Mouse (Mus musculus): ENCODE data around the gene Slc38a8.

Slc38a8 gene

DNA sequence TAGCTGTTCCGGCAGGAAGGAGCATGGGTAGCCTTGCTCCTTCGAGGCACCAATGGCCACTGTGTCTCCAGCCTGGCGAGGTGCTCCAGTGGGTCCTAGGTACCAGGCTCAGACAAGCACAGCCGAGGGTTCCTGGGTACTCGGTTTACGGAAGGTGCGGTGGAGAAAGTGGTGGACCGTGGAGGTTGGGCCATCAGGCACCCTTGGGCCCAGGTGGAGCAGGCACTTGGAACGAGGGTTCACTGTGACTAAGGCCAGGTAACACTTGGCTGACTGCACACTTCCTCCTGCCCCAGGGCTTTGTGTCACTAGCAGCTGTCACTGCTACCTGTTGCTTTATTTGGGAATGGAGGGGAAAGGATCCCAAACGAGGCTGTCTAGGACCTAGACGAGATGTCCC is 64.0 kb downstream of the Slc38a8 start:
- DNase-seq (ENCODE audit: low read depth), result no peak

DNA sequence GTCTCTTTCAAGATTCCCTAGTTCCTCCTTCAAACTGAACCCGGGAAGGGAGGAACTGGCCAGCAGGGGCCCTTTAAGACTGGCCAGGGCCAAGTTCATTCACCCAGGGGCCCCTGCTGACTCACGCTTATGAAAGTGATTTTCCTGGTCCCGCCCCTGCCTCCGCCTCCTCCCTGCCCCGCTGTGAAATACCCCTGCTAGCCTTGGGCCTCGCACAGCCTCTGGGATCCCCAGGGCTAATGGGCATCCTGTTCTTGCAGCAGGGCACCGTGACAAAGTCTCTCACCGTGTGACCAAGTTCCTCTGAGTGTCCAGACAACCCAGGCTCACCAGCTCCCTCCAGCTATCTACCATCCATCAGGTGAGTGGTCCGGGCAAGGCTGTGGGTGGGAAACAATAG is 64.6 kb downstream of the Slc38a8 start:
- DNase-seq (ENCODE audit: low read depth), result no peak

DNA sequence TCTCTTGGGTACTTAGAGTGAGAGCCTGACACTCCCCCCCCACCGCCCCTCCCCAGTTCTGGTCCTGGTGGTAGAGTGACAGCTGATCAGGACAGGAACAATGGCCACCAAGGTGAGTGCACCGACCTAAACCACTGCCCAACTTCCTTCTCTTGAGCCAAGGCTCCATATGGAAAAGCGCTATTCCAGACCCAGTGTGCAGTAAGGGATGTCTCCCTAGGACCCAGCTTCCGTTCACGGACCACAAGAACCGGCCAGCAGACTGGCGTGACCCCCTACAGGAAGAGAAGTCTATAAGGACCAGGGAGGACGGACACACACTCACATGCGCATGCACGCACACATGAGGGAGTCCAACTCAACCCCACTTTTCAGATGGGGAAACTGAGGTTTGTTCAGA is 65.2 kb downstream of the Slc38a8 start:
- DNase-seq (ENCODE audit: low read depth), result no peak

DNA sequence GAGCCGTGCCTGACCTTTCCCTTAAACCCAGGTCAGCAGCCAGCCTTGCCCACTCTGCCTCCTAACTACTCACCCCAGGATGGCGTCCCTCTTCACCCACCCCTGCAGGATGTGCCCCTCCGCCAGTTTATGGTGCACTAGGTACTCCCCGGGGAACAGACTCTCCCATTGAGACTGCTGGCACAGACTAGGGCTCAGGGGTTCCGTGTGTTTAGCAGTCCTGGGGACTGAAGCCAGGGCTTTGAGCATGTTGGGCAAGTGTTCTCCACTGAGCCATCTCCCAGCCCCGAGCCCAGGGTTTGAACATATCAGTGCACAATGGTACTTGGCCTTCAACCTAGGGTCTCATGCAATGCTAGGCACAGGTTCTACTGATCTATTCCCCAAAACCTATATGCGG is 66.0 kb downstream of the Slc38a8 start:
- no peak for DNase-seq (ENCODE audit: low read depth)

DNA sequence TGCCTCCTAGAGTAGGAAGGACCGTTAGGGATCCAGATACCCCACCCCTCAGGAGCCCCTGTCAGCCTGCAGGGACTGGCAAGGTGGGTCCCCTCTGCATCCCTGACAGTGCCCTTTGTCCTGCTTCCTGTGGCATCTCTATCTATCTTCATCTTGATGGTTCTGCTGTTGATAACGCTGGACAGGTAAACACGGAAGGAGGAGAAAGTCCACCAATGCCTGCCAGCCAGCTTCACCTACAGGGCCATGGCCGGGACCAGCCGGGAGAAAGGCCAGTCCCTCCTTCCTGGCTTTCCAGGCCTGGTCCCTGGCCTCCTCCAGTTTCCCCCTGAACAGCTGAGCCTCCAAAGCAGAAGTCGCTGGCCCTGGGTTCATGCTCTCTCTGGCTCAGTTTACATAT is 66.9 kb downstream of the Slc38a8 start:
- no peak for DNase-seq (ENCODE audit: low read depth)

DNA sequence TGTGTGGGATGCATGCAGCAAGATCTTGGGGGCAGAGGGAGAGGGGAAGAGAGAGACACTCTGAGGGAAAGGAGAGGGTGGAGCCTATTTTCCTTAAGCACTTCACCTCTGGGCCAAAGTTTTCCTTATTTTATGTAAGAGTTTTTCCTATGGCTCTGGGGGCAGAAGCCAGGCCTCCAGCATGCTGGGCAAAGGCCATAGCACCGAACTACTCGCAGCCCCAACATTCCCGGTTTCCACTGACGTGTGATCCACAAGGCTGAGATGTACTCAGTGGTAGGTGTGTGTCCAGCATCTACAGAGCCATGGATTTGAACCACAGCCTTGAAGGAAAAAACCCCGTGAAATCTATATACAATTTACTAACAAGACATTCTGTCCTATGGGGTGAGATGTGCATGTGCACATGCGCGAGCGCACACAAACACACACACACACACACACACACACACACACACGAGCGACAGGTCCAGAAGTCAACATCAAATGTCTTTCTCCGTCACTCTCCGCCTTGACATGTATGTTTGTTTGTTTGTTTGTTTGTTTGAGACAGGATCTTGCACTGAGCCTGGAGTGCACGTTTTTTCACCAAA is 67.8 kb downstream of the Slc38a8 start, which contains the start of gene Osgin1:
TSS of gene Osgin1 (plus strand) at position 543 of the 593 bp plus-strand sequence.
- no peak for DNase-seq (ENCODE audit: low read depth)

DNA sequence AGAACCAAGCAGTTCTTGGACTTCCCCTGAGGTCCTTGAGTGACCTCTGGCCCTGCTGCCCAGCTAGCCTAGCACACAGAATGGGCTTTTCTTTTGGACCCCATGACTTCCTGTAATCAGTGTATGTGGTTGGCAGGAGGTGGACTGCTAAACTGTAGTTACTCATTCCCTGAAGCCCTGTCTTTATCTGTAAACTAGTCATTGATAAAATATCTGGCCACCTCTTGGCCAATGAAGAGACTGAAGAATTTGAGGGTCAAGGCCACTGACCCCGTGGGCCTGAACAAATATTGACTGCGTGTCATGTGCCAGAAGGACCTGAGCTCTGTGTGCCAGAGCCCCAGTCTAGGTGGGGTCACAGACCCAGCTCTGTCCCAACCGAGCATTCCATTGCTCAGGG is 69.1 kb downstream of the Slc38a8 start:
- DNase-seq (ENCODE audit: low read depth), result no peak

DNA sequence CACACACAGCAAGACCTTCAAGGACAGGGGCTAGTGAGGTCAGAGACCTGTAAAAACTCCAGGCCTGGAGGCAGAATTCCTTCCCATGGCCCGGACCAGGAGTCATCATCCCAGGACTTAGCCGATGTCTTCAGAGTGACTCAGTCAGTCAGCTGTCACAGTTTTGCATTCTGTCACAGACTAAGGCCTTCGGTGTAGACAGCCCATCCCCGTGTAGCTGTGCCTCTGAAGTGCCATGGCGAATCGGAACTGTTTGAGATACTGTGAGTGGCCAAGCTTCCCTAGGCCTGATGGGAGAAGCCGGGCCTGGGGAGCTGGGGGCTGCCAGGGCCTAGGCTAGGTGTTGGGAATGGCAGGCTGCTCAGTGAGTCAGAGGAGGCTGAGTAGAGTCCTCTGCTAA is 70.8 kb downstream of the Slc38a8 start:
- DNase-seq (ENCODE audit: low read depth), result no peak

DNA sequence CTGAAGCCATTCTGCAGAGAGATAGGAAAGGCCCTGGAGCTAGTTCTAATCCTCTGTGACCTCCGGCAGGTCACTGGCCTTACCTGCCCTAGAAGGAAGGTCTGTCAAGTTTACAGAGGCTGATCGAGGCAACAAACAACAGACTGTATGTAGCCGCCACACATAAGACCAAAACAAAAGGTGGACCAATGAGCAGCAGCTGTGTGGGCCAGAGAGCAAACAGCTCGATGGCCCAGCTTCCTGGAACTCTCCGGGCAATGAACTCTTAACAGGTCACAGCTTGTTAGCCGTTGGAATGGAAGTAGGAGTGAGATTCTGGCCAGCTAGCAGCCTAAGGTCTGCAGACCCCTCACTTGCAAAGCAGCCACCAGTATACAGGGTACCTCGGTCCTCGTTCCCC is 71.2 kb downstream of the Slc38a8 start:
- DNase-seq (ENCODE audit: low read depth), result no peak
